Mouse (Mus musculus) embryonic facial prominence, embryonic 15.5 days (tissue): ENCODE measurements around the gene Slc45a3. TPM values are rescaled to one million over a fixed set of nuclear protein-coding genes. Genes with fewer than 3 reads are reported as not detected.

Experiments used
- ATAC-seq: fragments of 200-750 bp; cut with Nextera tagmentation; 2 replicates; pipeline ENCODE4 v1.8.0; 2017; ENCODE audit warnings: low read depth, moderate TSS enrichment; ENCODE audit not compliant: insufficient number of reproducible peaks, low FRiP score, low TSS enrichment
- H3K27ac ChIP-seq: fragments of 300-500 bp; sonication (generic); replicated peaks from 2 replicates; pipeline ENCODE4 v1.5.1; 2015; ENCODE audit warnings: mild to moderate bottlenecking, inconsistent platforms
- H3K27me3 ChIP-seq: fragments of 300-500 bp; sonication (generic); 2 replicates; pipeline ENCODE4 v1.6.1; 2015; ENCODE audit warnings: inconsistent platforms
- H3K36me3 ChIP-seq: fragments of 300-500 bp; sonication (generic); 2 replicates; pipeline ENCODE4 v1.6.1; 2015; ENCODE audit warnings: mild to moderate bottlenecking, inconsistent platforms
- H3K4me1 ChIP-seq: fragments of 300-500 bp; sonication (generic); 2 replicates; pipeline ENCODE4 v1.6.1; 2015; ENCODE audit warnings: inconsistent platforms
- H3K4me2 ChIP-seq: fragments of 300-500 bp; sonication (generic); replicated peaks from 2 replicates; pipeline ENCODE4 v1.6.1; 2015; ENCODE audit warnings: mild to moderate bottlenecking, inconsistent platforms
- H3K4me3 ChIP-seq: fragments of 300-500 bp; sonication (generic); replicated peaks from 2 replicates; pipeline ENCODE4 v1.5.1; 2015; ENCODE audit warnings: mild to moderate bottlenecking, inconsistent platforms
- H3K9ac ChIP-seq: fragments of 300-500 bp; sonication (generic); 2 replicates; pipeline ENCODE4 v1.6.1; 2015; ENCODE audit warnings: inconsistent platforms
- H3K9me3 ChIP-seq: fragments of 300-500 bp; sonication (generic); replicated peaks from 2 replicates; pipeline ENCODE4 v1.6.1; 2016; ENCODE audit warnings: inconsistent platforms
- WGBS: fragments of 180-500 bp; shearing (Covaris S2); methylation state at CpG from one replicate; pipeline ENCODE4 v1.1.7; 2015; 5-methylcytosine and 5-hydroxymethylcytosine counted together
- polyA plus RNA-seq: library from polyadenylated mRNA; unstranded; fragments of >200 nt; fragmentation: Nextera tagmentation; extraction: Ambion mirVana; gene quantifications from 2 replicates; pipeline ENCODE4 v1.2.1, GENCODE M21; 2015

The Slc45a3 gene
- polyA plus RNA-seq, 1 experiment from 2014 or later, result 13.3 TPM

GRCm38 (mm10) chr1:132032172-132032571 is 69.4 kb downstream of the Slc45a3 start:
- no peak for ATAC-seq
- WGBS, result 87% methylated on average over 7 of the region's 7 CpGs
- H3K4me1 ChIP-seq, result no peaks in the 10 kb centered on the region; the same call in 1 of the 2 replicates
- H3K4me3 ChIP-seq, result no peak overlapping the region
- H3K9me3 ChIP-seq, result no peaks in the 10 kb centered on the region
- peaks cover 54% of the 10 kb centered on the region for H3K36me3 ChIP-seq
- no peak overlapping the region for H3K9ac ChIP-seq
- H3K27ac ChIP-seq, result no peak overlapping the region
- no peak overlapping the region for H3K4me2 ChIP-seq
- H3K27me3 ChIP-seq, result no peaks in the 10 kb centered on the region

Other genes starting within 250 kb of the Slc45a3 start
- 0.28 and 0.72 TPM in 2 replicates for gene Slc26a9, start 218.9 kb upstream of the Slc45a3 start, polyA plus RNA-seq
- 0.72 and 1.2 TPM in 2 replicates for gene Pm20d1, start 165.6 kb upstream of the Slc45a3 start, polyA plus RNA-seq
- 17.8 and 18.3 TPM in 2 replicates for gene Slc41a1, start 135.5 kb upstream of the Slc45a3 start, polyA plus RNA-seq
- 27.4 and 30.5 TPM in 2 replicates for gene Rab29, start 95.7 kb upstream of the Slc45a3 start, polyA plus RNA-seq
- gene Nucks1, start 52.4 kb upstream of the Slc45a3 start, polyA plus RNA-seq, result 60.5 and 67.0 TPM in 2 replicates
- gene Elk4, start 44.6 kb downstream of the Slc45a3 start, polyA plus RNA-seq, result 23.0 and 29.2 TPM in 2 replicates
- 15.2 and 16.8 TPM in 2 replicates for gene Mfsd4a, start 105.1 kb downstream of the Slc45a3 start, polyA plus RNA-seq
- gene Cdk18, start 176.7 kb downstream of the Slc45a3 start, polyA plus RNA-seq, result 3.1 and 3.7 TPM in 2 replicates
- gene Lemd1, start 228.5 kb downstream of the Slc45a3 start, polyA plus RNA-seq, result 0.79 and 0.91 TPM in 2 replicates
- 0.37 and 0.43 TPM in 2 replicates for gene AC124108.1, start 228.5 kb downstream of the Slc45a3 start, polyA plus RNA-seq